Mouse (Mus musculus) adrenal gland, postnatal 4 days (tissue): ENCODE results near the gene Pole. TPM values are rescaled to one million over a fixed set of nuclear protein-coding genes. Genes with fewer than 3 reads are reported as not detected.

ENCODE experiments used
- total RNA-seq, 2 experiments: library from RNA; stranded (reverse); gene quantifications; 2 replicates each; pipeline ENCODE4 v1.2.3; 2021

Gene Pole
- total RNA-seq, 2 experiments from 2014 or later = 18.1 to 22.2 TPM

Other genes starting within 250 kb of the Pole start
- gene Gm17655, start 213.8 kb upstream of the Pole start, total RNA-seq = 10 to 100 TPM; 11.4 to 15.8 TPM
- under 1 TPM; 0.65 to 0.87 TPM for gene Gm35315, start 191.9 kb upstream of the Pole start, total RNA-seq
- gene Plcxd1, start 186.3 kb upstream of the Pole start, total RNA-seq = under 1 TPM; 0.20 to 0.25 TPM
- gene Gtpbp6, start 178.1 kb upstream of the Pole start, total RNA-seq = 10 to 100 TPM; 58.3 to 59.9 TPM
- gene Zfp605, start 176.2 kb upstream of the Pole start, total RNA-seq = 1 to 10 TPM; 7.6 to 8.2 TPM
- gene Chfr, start 150.5 kb upstream of the Pole start, total RNA-seq = 10 to 100 TPM; 48.3 to 54.5 TPM
- 10 to 100 TPM; 39.9 to 43.6 TPM for gene Golga3, start 109.6 kb upstream of the Pole start, total RNA-seq
- gene Ankle2, start 55.3 kb upstream of the Pole start, total RNA-seq = 10 to 100 TPM; 47.2 to 48.3 TPM
- gene Pgam5, start 16.4 kb upstream of the Pole start, total RNA-seq = 10 to 100 TPM; 48.1 to 49.0 TPM
- gene Pxmp2, start 120 bp upstream of the Pole start, total RNA-seq = 10 to 100 TPM; 12.9 to 16.3 TPM
- gene P2rx2, start 56.9 kb downstream of the Pole start, total RNA-seq = under 1 TPM; 0.84 to 0.87 TPM
- gene Lrcol1, start 58.4 kb downstream of the Pole start, total RNA-seq = not detected
- gene Fbrsl1, start 162.2 kb downstream of the Pole start, total RNA-seq = 10 to 100 TPM; 97.9 to 99.9 TPM